Mouse (Mus musculus) ES-Bruce4 (cell line): ENCODE measurements around the gene Tbxa2r.

Experiments used
- CTCF ChIP-seq: IDR thresholded peaks from one replicate; pipeline ENCODE4 v1.8.1; 2011; ENCODE audit warnings: low read depth, low read length
- EP300 ChIP-seq: IDR thresholded peaks from 2 replicates; pipeline ENCODE4 v1.6.1; 2011; ENCODE audit warnings: low read depth, low read length; ENCODE audit not compliant: insufficient read depth
- POLR2A ChIP-seq: IDR thresholded peaks from one replicate; pipeline ENCODE4 v1.8.1; 2011; ENCODE audit warnings: low read length; ENCODE audit not compliant: insufficient read depth

DNA sequence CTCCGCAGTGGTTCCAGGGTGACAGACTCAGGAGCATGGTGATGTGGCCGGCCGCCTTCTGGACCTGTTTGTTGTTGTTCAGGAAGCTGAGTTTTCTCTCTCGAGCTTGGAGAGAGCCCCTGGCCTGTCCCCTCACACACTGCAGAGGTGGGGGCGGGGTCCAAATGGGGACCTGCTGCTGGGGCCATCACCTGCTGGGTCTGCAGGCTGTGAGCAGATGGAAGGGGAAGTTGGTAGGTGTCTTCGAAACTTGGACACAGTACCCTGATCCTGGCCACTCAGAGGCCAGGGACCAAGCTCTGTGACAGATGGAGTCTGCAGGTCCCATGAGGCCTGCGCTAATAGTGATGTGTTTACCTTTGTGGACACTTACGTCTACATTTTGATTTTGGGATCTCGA lies 27.2 kb upstream of the Tbxa2r start:
- TF ChIP-seq CTCF = no peak
- TF ChIP-seq POLR2A = no peak
- no peak for TF ChIP-seq EP300
